Mouse (Mus musculus): ENCODE results near the gene Lrrc49. TPM values are rescaled to one million over a fixed set of nuclear protein-coding genes. Genes with fewer than 3 reads are reported as not detected.

The Lrrc49 gene
- polyA plus RNA-seq, 1 experiment = 0.54 TPM

DNA sequence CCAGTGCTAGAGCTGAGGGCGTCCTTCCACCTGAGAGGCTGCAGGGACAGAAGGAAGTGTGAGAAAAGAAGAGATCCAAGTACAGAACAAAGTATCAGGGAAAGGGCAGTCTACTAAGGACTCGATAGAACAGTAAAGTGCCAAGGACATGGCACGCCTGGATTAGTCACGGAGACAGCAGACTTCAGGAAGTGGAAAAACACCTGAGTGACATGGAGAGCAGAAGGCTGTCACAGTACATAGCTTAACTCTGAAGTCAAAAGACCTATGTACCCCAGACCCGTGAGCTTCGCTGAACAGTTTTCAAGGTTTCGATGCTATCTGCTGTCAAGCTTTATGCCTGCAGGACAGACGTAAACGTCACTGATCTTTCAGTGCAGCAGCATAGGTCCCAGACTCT is 79.1 kb downstream of the Lrrc49 start:
- Histone ChIP-seq H3K27me3 (replicated peaks) (peaks cover 5% of the 10 kb centered on the region), H3K9me3 (no peaks in the 10 kb centered on the region), H3K4me3 (replicated peaks) (no peak overlapping the region), H3K4me1 (no peaks in the 10 kb centered on the region), H3K36me3 (replicated peaks; ENCODE audit: low read length) (no peaks in the 10 kb centered on the region)
- TF ChIP-seq GATA1 (IDR thresholded peaks at IDR 0.05; ENCODE audit: borderline replicate concordance, low read length) = no peak

DNA sequence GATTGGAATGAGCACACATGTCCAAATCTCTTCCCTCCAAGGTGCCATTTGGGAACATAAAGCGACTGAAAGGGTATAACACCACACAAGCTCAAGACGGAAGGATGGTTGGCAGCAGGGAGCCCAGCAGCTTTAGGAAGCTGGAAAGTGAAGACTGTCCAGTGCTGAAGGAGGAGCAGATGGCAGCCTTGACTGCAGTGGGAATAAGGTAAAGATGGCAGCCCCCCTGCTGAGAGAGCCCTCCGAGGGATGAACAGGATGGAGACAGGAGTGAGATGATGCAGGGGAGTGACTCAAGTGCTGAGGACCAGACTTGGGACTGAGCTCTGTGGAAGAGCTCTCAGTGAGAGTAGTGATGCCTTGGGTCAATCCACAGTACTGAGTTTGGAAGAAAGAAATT is 79.9 kb downstream of the Lrrc49 start:
- Histone ChIP-seq H3K27me3 (replicated peaks) (peaks cover 5% of the 10 kb centered on the region), H3K36me3 (replicated peaks; ENCODE audit: low read length) (no peaks in the 10 kb centered on the region), H3K9me3 (no peaks in the 10 kb centered on the region), H3K4me3 (replicated peaks) (no peak overlapping the region), H3K4me1 (no peaks in the 10 kb centered on the region)
- TF ChIP-seq FLI1 (IDR thresholded peaks at IDR 0.05; ENCODE audit: low read length) = no peak
- no peak for TF ChIP-seq GATA1 (IDR thresholded peaks at IDR 0.05; ENCODE audit: borderline replicate concordance, low read length)

DNA sequence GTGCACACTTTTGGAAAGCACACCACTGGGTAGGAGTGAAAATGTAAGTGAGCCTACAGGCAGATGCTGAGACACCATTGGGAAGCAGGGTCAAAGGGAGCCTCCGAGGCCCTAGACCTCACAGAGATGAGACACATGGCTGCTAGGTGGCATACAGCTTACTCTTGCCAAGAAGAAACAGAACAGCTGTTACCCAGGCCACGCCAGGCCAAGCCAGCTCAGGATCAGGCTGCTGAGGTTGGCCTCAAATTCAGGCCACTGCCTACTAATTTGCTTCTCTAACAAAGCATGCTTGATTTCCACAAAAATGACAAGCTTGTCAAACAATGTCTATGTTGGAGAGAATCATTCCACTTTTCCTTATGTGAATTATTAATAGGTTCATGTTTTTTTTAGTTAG is 83.0 kb downstream of the Lrrc49 start:
- H3K4me3 ChIP-seq (replicated peaks) = no peak overlapping the region
- no peaks in the 10 kb centered on the region for H3K9me3 ChIP-seq
- H3K27me3 ChIP-seq (replicated peaks) = peaks cover 8% of the 10 kb centered on the region
- TF ChIP-seq GATA1 (IDR thresholded peaks at IDR 0.05; ENCODE audit: borderline replicate concordance, low read length) (no peak), FLI1 (IDR thresholded peaks at IDR 0.05; ENCODE audit: low read length) (no peak)
- H3K4me1 ChIP-seq = no peaks in the 10 kb centered on the region
- H3K36me3 ChIP-seq (replicated peaks; ENCODE audit: low read length) = no peaks in the 10 kb centered on the region

DNA sequence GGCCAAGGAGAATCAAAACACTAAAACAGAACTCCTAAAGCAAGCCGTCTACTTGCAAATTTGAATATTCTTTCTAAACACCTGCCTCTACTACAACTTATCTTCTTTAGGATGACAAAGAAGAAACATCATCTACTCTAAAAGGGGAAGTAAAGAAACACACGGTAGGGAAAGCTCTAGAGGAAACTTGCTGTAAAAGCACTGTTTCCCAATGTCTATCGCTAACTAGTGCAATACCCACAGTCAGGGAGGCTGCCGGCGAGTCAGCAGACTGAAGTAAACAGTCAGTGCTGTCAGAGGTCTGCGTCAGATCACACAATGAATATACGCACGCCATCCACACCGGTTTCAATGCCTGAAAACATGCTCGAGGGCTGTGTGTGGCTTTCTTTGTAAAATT is 86.0 kb downstream of the Lrrc49 start:
- Histone ChIP-seq H3K4me3 (replicated peaks) (no peak overlapping the region), H3K4me1 (no peaks in the 10 kb centered on the region), H3K36me3 (replicated peaks; ENCODE audit: low read length) (no peaks in the 10 kb centered on the region), H3K27me3 (replicated peaks) (peaks cover 5% of the 10 kb centered on the region), H3K9me3 (no peaks in the 10 kb centered on the region)
- TF ChIP-seq GATA1 (IDR thresholded peaks at IDR 0.05; ENCODE audit: borderline replicate concordance, low read length) = no peak
- no peak for TF ChIP-seq FLI1 (IDR thresholded peaks at IDR 0.05; ENCODE audit: low read length)

DNA sequence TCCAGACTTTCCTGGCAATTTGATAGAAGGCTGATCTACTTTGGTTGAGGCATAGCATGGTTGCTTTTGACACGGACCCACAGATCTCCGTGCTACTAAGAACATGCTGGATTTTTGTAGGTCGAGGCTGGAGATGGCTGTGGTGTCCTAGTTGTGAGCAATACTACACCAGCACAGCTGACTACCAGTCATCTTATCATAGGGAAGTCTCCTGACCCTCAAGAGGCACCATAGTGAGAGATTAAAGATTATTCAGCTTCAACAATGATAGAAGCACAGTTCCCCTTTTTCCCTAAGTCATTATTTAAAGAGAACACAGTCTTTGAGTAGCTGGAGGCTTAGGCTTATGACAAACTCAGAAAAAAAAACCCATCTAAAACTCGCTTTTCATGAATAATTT is 87.7 kb downstream of the Lrrc49 start:
- peaks cover 5% of the 10 kb centered on the region for H3K27me3 ChIP-seq (replicated peaks)
- no peak overlapping the region for H3K4me3 ChIP-seq (replicated peaks)
- no peaks in the 10 kb centered on the region for H3K4me1 ChIP-seq
- no peak for TF ChIP-seq FLI1 (IDR thresholded peaks at IDR 0.05; ENCODE audit: low read length)
- no peak for TF ChIP-seq GATA1 (IDR thresholded peaks at IDR 0.05; ENCODE audit: borderline replicate concordance, low read length)
- no peaks in the 10 kb centered on the region for H3K9me3 ChIP-seq
- no peaks in the 10 kb centered on the region for H3K36me3 ChIP-seq (replicated peaks; ENCODE audit: low read length)

DNA sequence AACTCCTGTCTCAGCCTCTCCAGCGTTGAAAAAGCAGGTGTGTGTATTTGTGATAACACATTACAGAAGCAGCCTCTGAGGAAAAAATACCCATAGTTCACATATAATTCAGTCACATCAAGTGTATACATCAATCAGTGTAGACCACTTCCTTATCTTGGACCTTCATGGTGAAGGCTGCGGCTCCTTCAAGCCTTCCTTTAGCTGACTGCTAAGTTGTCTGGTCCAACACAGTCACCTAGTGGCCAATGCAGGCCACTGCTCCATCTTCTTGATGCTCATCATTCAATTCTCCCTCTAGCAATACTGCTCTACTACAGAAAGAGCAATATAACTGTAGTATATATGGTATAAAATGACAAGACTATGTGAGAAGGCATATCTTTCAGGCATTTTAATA is 88.5 kb downstream of the Lrrc49 start:
- H3K4me1 ChIP-seq = no peaks in the 10 kb centered on the region
- peaks cover 5% of the 10 kb centered on the region for H3K27me3 ChIP-seq (replicated peaks)
- no peaks in the 10 kb centered on the region for H3K36me3 ChIP-seq (replicated peaks; ENCODE audit: low read length)
- no peaks in the 10 kb centered on the region for H3K9me3 ChIP-seq
- TF ChIP-seq GATA1 (IDR thresholded peaks at IDR 0.05; ENCODE audit: borderline replicate concordance, low read length) = no peak
- H3K4me3 ChIP-seq (replicated peaks) = no peak overlapping the region

DNA sequence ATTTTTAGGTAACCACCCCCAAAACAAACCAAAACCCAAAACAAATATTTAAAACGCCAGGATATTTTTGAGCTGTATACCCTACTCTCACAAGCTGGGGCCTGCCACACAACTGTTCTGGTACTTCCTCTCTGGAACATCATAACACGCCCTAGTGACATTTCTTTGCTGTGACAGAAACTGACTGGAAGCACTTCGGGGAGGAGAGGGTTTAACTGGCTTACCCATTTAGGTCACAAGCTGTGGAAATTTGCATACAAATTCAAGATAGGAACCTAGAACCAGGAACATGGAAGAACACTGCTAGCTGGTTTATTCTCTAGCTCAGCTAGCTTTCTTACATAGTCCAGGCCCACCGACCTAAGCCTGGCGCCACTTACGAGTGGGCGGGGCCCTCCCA is 92.6 kb downstream of the Lrrc49 start:
- no peaks in the 10 kb centered on the region for H3K36me3 ChIP-seq (replicated peaks; ENCODE audit: low read length)
- H3K9me3 ChIP-seq = no peaks in the 10 kb centered on the region
- TF ChIP-seq GATA1 (IDR thresholded peaks at IDR 0.05; ENCODE audit: borderline replicate concordance, low read length) (no peak), FLI1 (IDR thresholded peaks at IDR 0.05; ENCODE audit: low read length) (no peak)
- no peaks in the 10 kb centered on the region for H3K4me1 ChIP-seq
- peaks cover 3% of the 10 kb centered on the region for H3K27me3 ChIP-seq (replicated peaks)
- H3K4me3 ChIP-seq (replicated peaks) = no peak overlapping the region

DNA sequence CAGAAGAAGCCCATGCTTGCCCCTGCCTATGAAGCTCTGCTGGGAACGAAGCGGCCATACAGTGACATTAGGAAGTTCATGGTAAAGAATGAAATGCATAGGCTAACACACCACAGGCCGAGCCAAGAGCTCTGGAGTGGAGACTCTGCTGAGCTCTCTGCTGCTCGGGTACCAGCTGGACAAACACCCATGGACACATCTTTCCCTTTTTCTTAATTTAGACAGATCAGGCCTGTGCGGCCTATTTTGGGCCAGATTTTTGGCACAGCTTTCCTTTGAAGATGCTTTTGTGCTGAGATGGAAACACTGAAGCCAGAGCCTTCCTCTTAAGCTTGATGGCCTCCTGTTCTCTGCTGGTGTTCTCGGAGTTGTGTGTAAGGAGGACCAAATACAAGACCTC is 95.0 kb downstream of the Lrrc49 start:
- no peaks in the 10 kb centered on the region for H3K9me3 ChIP-seq
- no peak overlapping the region for H3K4me3 ChIP-seq (replicated peaks)
- TF ChIP-seq FLI1 (IDR thresholded peaks at IDR 0.05; ENCODE audit: low read length) (no peak), GATA1 (IDR thresholded peaks at IDR 0.05; ENCODE audit: borderline replicate concordance, low read length) (no peak)
- no peaks in the 10 kb centered on the region for H3K4me1 ChIP-seq
- H3K36me3 ChIP-seq (replicated peaks; ENCODE audit: low read length) = no peaks in the 10 kb centered on the region
- no peaks in the 10 kb centered on the region for H3K27me3 ChIP-seq (replicated peaks)

DNA sequence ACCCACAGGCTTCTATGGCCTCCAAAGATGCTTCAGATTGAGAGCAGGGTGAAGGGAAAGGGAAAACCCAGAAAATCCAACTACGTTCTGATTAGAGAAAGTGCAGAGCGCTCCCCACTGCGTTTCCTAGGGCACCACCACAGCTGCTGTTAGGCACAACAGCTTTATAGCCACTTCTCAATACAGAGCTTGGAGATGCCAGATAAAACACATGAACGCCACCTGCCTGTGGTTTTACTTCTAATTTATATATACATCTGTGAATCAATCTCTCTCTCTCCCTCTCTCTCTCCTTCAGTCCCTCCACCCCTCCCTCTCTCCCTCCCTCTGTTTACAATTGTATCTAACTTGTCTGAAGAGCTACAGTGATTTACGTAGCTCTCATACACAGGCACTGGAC is 95.6 kb downstream of the Lrrc49 start:
- TF ChIP-seq FLI1 (IDR thresholded peaks at IDR 0.05; ENCODE audit: low read length) = no peak
- no peak for TF ChIP-seq GATA1 (IDR thresholded peaks at IDR 0.05; ENCODE audit: borderline replicate concordance, low read length)
- H3K36me3 ChIP-seq (replicated peaks; ENCODE audit: low read length) = no peaks in the 10 kb centered on the region

DNA sequence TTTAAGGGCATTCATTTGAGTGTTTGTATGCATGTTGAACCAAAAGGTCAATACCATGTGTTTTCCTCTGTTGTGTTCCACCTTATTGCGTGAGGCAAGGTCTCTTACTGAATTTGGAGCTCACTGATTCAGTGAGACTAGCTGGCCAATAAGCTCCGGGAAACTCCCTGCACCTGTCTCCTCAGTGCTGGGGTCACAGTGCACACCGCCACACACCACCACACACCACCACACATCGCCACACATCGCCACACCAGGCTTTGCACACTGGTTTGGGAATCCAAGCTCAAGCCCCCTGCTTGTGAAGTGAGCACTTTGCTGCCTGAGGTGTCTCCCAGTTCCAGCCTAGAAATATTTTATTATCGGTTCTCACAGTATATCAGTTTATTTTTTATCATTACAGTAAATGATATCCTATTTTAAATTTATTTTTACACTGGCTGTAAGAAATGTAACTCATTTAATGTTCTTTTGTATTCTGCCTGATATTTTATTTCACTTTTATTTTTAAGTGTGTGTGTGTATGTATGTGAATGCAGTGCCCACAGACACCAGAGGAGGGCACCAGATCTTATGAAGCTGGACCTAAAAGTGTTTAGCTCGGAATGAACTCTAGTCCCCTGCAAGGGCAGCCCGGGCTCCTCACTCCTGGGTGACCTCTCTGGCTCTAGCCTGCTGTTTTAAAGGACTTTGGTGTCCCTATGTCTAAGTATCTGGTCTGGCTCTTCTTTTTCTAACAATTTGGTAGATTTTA is 96.9 kb downstream of the Lrrc49 start:
- no peaks in the 10 kb centered on the region for H3K27me3 ChIP-seq (replicated peaks)
- H3K36me3 ChIP-seq (replicated peaks; ENCODE audit: low read length) = no peaks in the 10 kb centered on the region
- H3K4me3 ChIP-seq (replicated peaks) = no peak overlapping the region
- TF ChIP-seq FLI1 (IDR thresholded peaks at IDR 0.05; ENCODE audit: low read length) (no peak), GATA1 (IDR thresholded peaks at IDR 0.05; ENCODE audit: borderline replicate concordance, low read length) (no peak)
- no peaks in the 10 kb centered on the region for H3K4me1 ChIP-seq
- no peaks in the 10 kb centered on the region for H3K9me3 ChIP-seq

More for the DNA sequence above, 95.6 kb downstream of the Lrrc49 start:
- H3K9me3 ChIP-seq = no peaks in the 10 kb centered on the region
- no peaks in the 10 kb centered on the region for H3K27me3 ChIP-seq (replicated peaks)
- H3K4me3 ChIP-seq (replicated peaks) = no peak overlapping the region
- H3K4me1 ChIP-seq = no peaks in the 10 kb centered on the region

DNA sequence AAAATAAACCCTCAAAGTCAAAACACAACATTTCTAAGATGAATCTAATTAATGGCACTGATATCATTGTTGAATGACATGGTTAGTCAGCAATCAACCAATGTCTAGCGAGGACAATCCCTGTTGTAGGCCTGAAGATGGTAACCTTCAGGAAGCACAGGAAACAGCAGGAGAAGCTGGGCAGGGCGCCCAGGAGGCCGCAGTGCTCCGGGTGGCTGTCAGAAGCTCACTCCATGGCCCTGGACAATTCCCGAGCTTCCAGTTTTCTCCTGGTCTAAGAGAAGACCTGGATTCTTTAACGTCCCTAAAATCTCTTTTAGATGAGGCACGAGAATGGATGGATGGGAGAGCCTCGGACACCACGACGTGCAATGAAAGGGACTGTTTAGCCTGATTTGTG is 99.0 kb downstream of the Lrrc49 start:
- H3K9me3 ChIP-seq = no peaks in the 10 kb centered on the region
- H3K27me3 ChIP-seq (replicated peaks) = no peaks in the 10 kb centered on the region
- no peak overlapping the region for H3K4me3 ChIP-seq (replicated peaks)
- TF ChIP-seq FLI1 (IDR thresholded peaks at IDR 0.05; ENCODE audit: low read length) (no peak), GATA1 (IDR thresholded peaks at IDR 0.05; ENCODE audit: borderline replicate concordance, low read length) (no peak)
- no peaks in the 10 kb centered on the region for H3K36me3 ChIP-seq (replicated peaks; ENCODE audit: low read length)
- no peaks in the 10 kb centered on the region for H3K4me1 ChIP-seq

Measured in megakaryocyte, embryonic 14.5 days (primary cell).